Comparison of ENCODE assay signal across 15 mouse cellular contexts in the genomic region with DNA sequence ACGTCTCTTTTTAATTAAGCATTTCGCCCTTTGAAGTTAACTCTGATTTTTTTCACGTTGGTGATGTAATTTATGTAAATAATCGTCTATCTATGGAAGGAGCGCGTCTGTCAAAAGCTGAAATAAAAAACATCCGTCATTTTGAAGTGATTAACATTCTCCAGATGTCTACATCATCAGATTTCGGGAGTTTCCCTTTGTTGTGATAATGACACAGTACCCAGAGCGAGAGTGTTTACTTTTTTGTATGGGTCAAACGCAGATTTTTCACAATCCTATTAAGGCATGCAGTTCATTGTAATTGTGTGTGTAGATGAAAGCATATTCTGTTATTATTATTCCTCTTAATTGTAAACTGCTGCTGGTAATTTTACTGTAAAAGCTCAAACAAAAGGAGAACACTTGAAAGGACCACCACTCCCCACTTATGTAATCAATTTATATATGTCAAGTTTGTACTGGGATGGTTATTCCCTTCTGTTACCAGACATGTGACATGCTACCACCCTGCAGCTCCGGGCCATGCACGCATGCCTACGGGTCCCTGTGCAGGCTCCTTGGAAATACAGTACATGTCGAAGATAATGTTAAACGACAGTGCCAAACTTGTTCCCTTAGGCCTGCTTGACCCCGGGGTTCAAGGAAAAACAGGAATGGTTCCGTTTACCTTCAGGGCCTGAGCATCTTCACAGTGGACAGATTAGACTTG. TPM values are rescaled to one million over a fixed set of nuclear protein-coding genes. Genes with fewer than 3 reads are reported as not detected.
DNase-seq lines count a peak whose midpoint lies in the region; ATAC-seq and TF ChIP-seq lines count a peak whose summit lies in the region.
"Had no signal": no experiment of that assay in that cellular context is flagged by ENCODE, and none has a peak within 500 bp of the region (broad histone marks: within the 10 kb centered on the region; RNA-seq: fewer than 3 reads in every experiment).

No protein-coding gene starts in this region.

- H3K27me3 ChIP-seq in neural tube, embryonic 14.5 days (ENCODE audit: control insufficient read depth, insufficient read depth, low read length): no peaks in the 10 kb centered on the region
- peaks cover 14% of the 10 kb centered on the region for H3K27me3 ChIP-seq in neural tube, embryonic 15.5 days (replicated peaks)
- H3K27me3 ChIP-seq in forebrain, embryonic 13.5 days: peaks cover 5% of the 10 kb centered on the region; the same call in 1 of the 2 replicates
- peaks cover 23% of the 10 kb centered on the region; the same call in 1 of the 2 replicates for H3K27me3 ChIP-seq in limb, embryonic 10.5 days (ENCODE audit: low read depth, poor library complexity, severe bottlenecking)
- no peaks in the 10 kb centered on the region for H3K27me3 ChIP-seq in lung, postnatal 0 days (replicated peaks; ENCODE audit: insufficient read depth, low read length)
- H3K27me3 ChIP-seq: CH12.LX had no signal

- H3K36me3 ChIP-seq in neural tube, embryonic 14.5 days (ENCODE audit: control insufficient read depth, insufficient read depth, low read length): no peaks in the 10 kb centered on the region
- no peaks in the 10 kb centered on the region for H3K36me3 ChIP-seq in neural tube, embryonic 15.5 days
- no peaks in the 10 kb centered on the region for H3K36me3 ChIP-seq in forebrain, embryonic 13.5 days (ENCODE audit: poor library complexity, severe bottlenecking)
- no peaks in the 10 kb centered on the region for H3K36me3 ChIP-seq in limb, embryonic 10.5 days
- H3K36me3 ChIP-seq in lung, postnatal 0 days (ENCODE audit: insufficient read depth, low read length): no peaks in the 10 kb centered on the region
- H3K36me3 ChIP-seq: kidney, embryonic 15.5 days; liver, embryonic 12.5 days had no signal

- WGBS in neural tube, embryonic 14.5 days: 56% methylated on average over 17 of the region's 17 CpGs
- 50% methylated on average over 17 of the region's 17 CpGs for WGBS in neural tube, embryonic 15.5 days
- 21% methylated on average over 17 of the region's 17 CpGs for WGBS in forebrain, embryonic 13.5 days
- WGBS in limb, embryonic 10.5 days: 37% methylated on average over 17 of the region's 17 CpGs
- WGBS in lung, postnatal 0 days: 45% methylated on average over 17 of the region's 17 CpGs

- H3K27ac ChIP-seq in neural tube, embryonic 14.5 days (ENCODE audit: low read depth, low read length): no peak overlapping the region
- no peak overlapping the region for H3K27ac ChIP-seq in neural tube, embryonic 15.5 days (replicated peaks)
- H3K27ac ChIP-seq in forebrain, embryonic 13.5 days: no peak overlapping the region
- 0 out of 2 replicates have a peak overlapping the region, but pooled peaks have one; percentile 21 for H3K27ac ChIP-seq in limb, embryonic 10.5 days
- no peak overlapping the region for H3K27ac ChIP-seq in lung, postnatal 0 days (ENCODE audit: low read length)
- H3K27ac ChIP-seq: kidney, embryonic 15.5 days; layer of hippocampus, adult 2 months; liver, embryonic 12.5 days had no signal

- TF ChIP-seq EP300 in lung, postnatal 0 days (IDR thresholded peaks at IDR 0.05): no peak

- peaks cover 3% of the 10 kb centered on the region; the same call in 1 of the 2 replicates for H3K4me1 ChIP-seq in neural tube, embryonic 14.5 days (ENCODE audit: control insufficient read depth, insufficient read depth, low read length)
- peaks cover 16% of the 10 kb centered on the region for H3K4me1 ChIP-seq in neural tube, embryonic 15.5 days
- H3K4me1 ChIP-seq in forebrain, embryonic 13.5 days: peaks cover 48% of the 10 kb centered on the region
- H3K4me1 ChIP-seq in limb, embryonic 10.5 days: peaks cover 59% of the 10 kb centered on the region
- peaks cover 4% of the 10 kb centered on the region; the same call in 1 of the 2 replicates for H3K4me1 ChIP-seq in lung, postnatal 0 days (ENCODE audit: insufficient read depth, low read depth, low read length)
- H3K4me1 ChIP-seq: liver, embryonic 12.5 days had no signal

- ATAC-seq in neural tube, embryonic 14.5 days (ENCODE audit: low read depth): 0 out of 2 replicates have a peak, but pooled peaks have one; percentile 41
- no peak for ATAC-seq in neural tube, embryonic 15.5 days (ENCODE audit: low FRiP score)
- peak; percentile 69 for ATAC-seq in forebrain, embryonic 13.5 days
- no peak for ATAC-seq in megakaryocyte progenitor cell, adult 5-6 weeks (replicated peaks; ENCODE audit: poor library complexity)
- ATAC-seq in lung, postnatal 0 days: no peak
- ATAC-seq: activated CD4-positive, CD25-positive, alpha-beta regulatory T cell, adult 4 months; liver, embryonic 12.5 days had no signal

- no peak overlapping the region for H3K9ac ChIP-seq in neural tube, embryonic 14.5 days (replicated peaks; ENCODE audit: low read depth, low read length)
- H3K9ac ChIP-seq in neural tube, embryonic 15.5 days (replicated peaks): no peak overlapping the region
- H3K9ac ChIP-seq in forebrain, embryonic 13.5 days: no peak overlapping the region
- no peak overlapping the region for H3K9ac ChIP-seq in lung, postnatal 0 days (replicated peaks; ENCODE audit: low read depth)
- H3K9ac ChIP-seq: kidney, embryonic 15.5 days; liver, embryonic 12.5 days had no signal

- H3K4me3 ChIP-seq in neural tube, embryonic 14.5 days (ENCODE audit: low read depth, low read length): no peak overlapping the region
- no peak overlapping the region for H3K4me3 ChIP-seq in neural tube, embryonic 15.5 days (replicated peaks)
- H3K4me3 ChIP-seq in forebrain, embryonic 13.5 days: no peak overlapping the region
- H3K4me3 ChIP-seq in limb, embryonic 10.5 days: no peak overlapping the region
- H3K4me3 ChIP-seq in lung, postnatal 0 days (ENCODE audit: low read depth, low read length): no peak overlapping the region
- H3K4me3 ChIP-seq: kidney, embryonic 15.5 days; layer of hippocampus, adult 2 months; liver, embryonic 12.5 days had no signal

- H3K4me2 ChIP-seq in neural tube, embryonic 14.5 days (ENCODE audit: low read depth, low read length): no peak overlapping the region
- H3K4me2 ChIP-seq in neural tube, embryonic 15.5 days: no peak overlapping the region
- H3K4me2 ChIP-seq in forebrain, embryonic 13.5 days: peak overlapping the region; percentile 20; the same call in 1 of the 2 replicates
- H3K4me2 ChIP-seq in lung, postnatal 0 days (replicated peaks; ENCODE audit: low read depth, low read length): no peak overlapping the region
- H3K4me2 ChIP-seq: kidney, embryonic 15.5 days; liver, embryonic 12.5 days had no signal

- no peak for TF ChIP-seq CTCF in lung, postnatal 0 days (IDR thresholded peaks at IDR 0.05)

- no peak for DNase-seq in limb, embryonic 10.5 days (ENCODE audit: low spot score)
- peak; percentile 48 for DNase-seq in retina, postnatal 1 day
- no peak for DNase-seq in thymus, postnatal 25 days
- DNase-seq in lung, postnatal 0 days (ENCODE audit: low spot score): no peak
- DNase-seq: cerebellum, adult 11 months; lung, postnatal 14 days had no signal

- H3K9me3 ChIP-seq in neural tube, embryonic 14.5 days (ENCODE audit: control insufficient read depth, low read length): no peaks in the 10 kb centered on the region
- H3K9me3 ChIP-seq in neural tube, embryonic 15.5 days (replicated peaks): no peaks in the 10 kb centered on the region
- H3K9me3 ChIP-seq in forebrain, embryonic 13.5 days (replicated peaks): no peaks in the 10 kb centered on the region
- no peaks in the 10 kb centered on the region for H3K9me3 ChIP-seq in limb, embryonic 10.5 days (replicated peaks)
- H3K9me3 ChIP-seq in lung, postnatal 0 days (ENCODE audit: low read length): no peaks in the 10 kb centered on the region
- H3K9me3 ChIP-seq: kidney, embryonic 15.5 days; liver, embryonic 12.5 days had no signal

RNA-seq across cellular contexts. Expression of a gene that starts 46.0 kb away (rescaled TPM):
- 9.0 and 9.6 TPM in 2 replicates for polyA plus RNA-seq in neural tube, embryonic 14.5 days (2014; fragmentation: Nextera tagmentation; extraction: Ambion mirVana)
- polyA plus RNA-seq in neural tube, embryonic 15.5 days (2015; fragmentation: Nextera tagmentation; extraction: Ambion mirVana): 7.7 and 10.2 TPM in 2 replicates
- 11.5 and 14.3 TPM in 2 replicates for polyA plus RNA-seq in forebrain, embryonic 13.5 days (2015; fragmentation: Nextera tagmentation; extraction: Ambion mirVana)
- 23.7 and 23.8 TPM in 2 replicates for polyA plus RNA-seq in limb, embryonic 10.5 days (2016; fragmentation: Nextera tagmentation; extraction: Ambion mirVana)
- total RNA-seq in megakaryocyte progenitor cell, adult 5-6 weeks (2015): 3.2 and 6.1 TPM in 2 replicates
- total RNA-seq in megakaryocyte progenitor cell, adult 5-6 weeks (2017): 3.3 and 3.5 TPM in 2 replicates
- 4.8 and 5.1 TPM in 2 replicates for polyA plus RNA-seq in lung, postnatal 0 days (2015; fragmentation: Nextera tagmentation; extraction: Ambion mirVana)

RNA-seq across cellular contexts. Expression of a gene that starts 46.4 kb away (rescaled TPM):
- 13.8 and 15.4 TPM in 2 replicates for polyA plus RNA-seq in neural tube, embryonic 14.5 days (2014; fragmentation: Nextera tagmentation; extraction: Ambion mirVana)
- polyA plus RNA-seq in neural tube, embryonic 15.5 days (2015; fragmentation: Nextera tagmentation; extraction: Ambion mirVana): 12.7 and 13.9 TPM in 2 replicates
- 13.3 and 14.1 TPM in 2 replicates for polyA plus RNA-seq in forebrain, embryonic 13.5 days (2015; fragmentation: Nextera tagmentation; extraction: Ambion mirVana)
- polyA plus RNA-seq in limb, embryonic 10.5 days (2016; fragmentation: Nextera tagmentation; extraction: Ambion mirVana): 18.9 and 21.7 TPM in 2 replicates
- 3.0 and 3.8 TPM in 2 replicates for total RNA-seq in megakaryocyte progenitor cell, adult 5-6 weeks (2015)
- total RNA-seq in megakaryocyte progenitor cell, adult 5-6 weeks (2017): 2.4 and 6.7 TPM in 2 replicates
- polyA plus RNA-seq in lung, postnatal 0 days (2015; fragmentation: Nextera tagmentation; extraction: Ambion mirVana): 4.2 and 4.4 TPM in 2 replicates

Comparison
In these comparisons a context has a peak if more than half of its experiments do, and no peak if none do; other contexts are left out.
1. ATAC-seq: peak in neural tube, embryonic 14.5 days (single experiment) and forebrain, embryonic 13.5 days (single experiment); none in neural tube, embryonic 15.5 days (single experiment), megakaryocyte progenitor cell, adult 5-6 weeks (single experiment) and lung, postnatal 0 days (single experiment).